Comparison of ENCODE assay signal across 7 mouse cellular contexts in genomic region chr9:43745051-43745792, GRCm38 (mm10). TPM values are rescaled to one million over a fixed set of nuclear protein-coding genes. Genes with fewer than 3 reads are reported as not detected.
A peak's percentile ranks its signal among the peaks of the same experiment; 100 is the strongest.
DNase-seq lines count a peak whose midpoint lies in the region; ATAC-seq lines count a peak whose summit lies in the region.

No protein-coding gene starts in this region.

- intact Hi-C loops in heart, postnatal 10 days (cut with DNase I), result no loop called here

- under 1% methylated on average over 43 of the region's 43 CpGs for WGBS in limb, embryonic 12.5 days
- WGBS in midbrain, embryonic 14.5 days, result under 1% methylated on average over 43 of the region's 43 CpGs

- H3K27ac ChIP-seq in limb, embryonic 12.5 days, result no peak overlapping the region
- H3K27ac ChIP-seq in midbrain, embryonic 14.5 days (replicated peaks; ENCODE audit: low read depth, low read length), result peak overlapping the region; percentile 98

- peak; percentile 68 for DNase-seq in 3134 (ENCODE audit: extremely low read depth, insufficient read length, low spot score)
- DNase-seq in B cell, adult 2 months, result peak; percentile 43 to 48
- peak; percentile 56 to 64 for DNase-seq in cerebellum, postnatal 36 days
- peak; percentile 26 to 28 for DNase-seq in heart, postnatal 10 days
- peak; percentile 80 for DNase-seq in midbrain, embryonic 14.5 days
- DNase-seq in thymus, postnatal 25 days, result peak; percentile 8

- H3K4me3 ChIP-seq in limb, embryonic 12.5 days (replicated peaks), result peak overlapping the region; percentile 85
- peak overlapping the region; percentile 92 for H3K4me3 ChIP-seq in midbrain, embryonic 14.5 days (replicated peaks; ENCODE audit: low read depth, low read length)

- ATAC-seq in limb, embryonic 12.5 days (ENCODE audit: insufficient number of reproducible peaks, insufficient read depth, low FRiP score, low TSS enrichment, low read depth), result no peak
- 0 out of 2 replicates have a peak, but pooled peaks have one; percentile 21 for ATAC-seq in midbrain, embryonic 14.5 days (ENCODE audit: low FRiP score, low TSS enrichment)

- peak overlapping the region; percentile 97 for H3K4me2 ChIP-seq in limb, embryonic 12.5 days
- peak overlapping the region; percentile 91 for H3K4me2 ChIP-seq in midbrain, embryonic 14.5 days (ENCODE audit: low read length)

- peaks cover 44% of the 10 kb centered on the region for H3K4me1 ChIP-seq in limb, embryonic 12.5 days (replicated peaks)
- H3K4me1 ChIP-seq in midbrain, embryonic 14.5 days (ENCODE audit: control insufficient read depth, insufficient read depth, low read length), result peaks cover 50% of the 10 kb centered on the region

- no peaks in the 10 kb centered on the region for H3K9me3 ChIP-seq in limb, embryonic 12.5 days
- H3K9me3 ChIP-seq in midbrain, embryonic 14.5 days (ENCODE audit: control insufficient read depth, low read length), result no peaks in the 10 kb centered on the region

- peak overlapping the region; percentile 89 for H3K9ac ChIP-seq in limb, embryonic 12.5 days (replicated peaks)
- H3K9ac ChIP-seq in midbrain, embryonic 14.5 days (replicated peaks; ENCODE audit: low read length), result peak overlapping the region; percentile 96

- H3K27me3 ChIP-seq in limb, embryonic 12.5 days, result peaks cover 43% of the 10 kb centered on the region
- H3K27me3 ChIP-seq in midbrain, embryonic 14.5 days (ENCODE audit: control insufficient read depth, insufficient read depth, low read length), result no peaks in the 10 kb centered on the region

- no peaks in the 10 kb centered on the region for H3K36me3 ChIP-seq in limb, embryonic 12.5 days
- no peaks in the 10 kb centered on the region for H3K36me3 ChIP-seq in midbrain, embryonic 14.5 days (ENCODE audit: control insufficient read depth, insufficient read depth, low read length)

RNA-seq across cellular contexts. Expression of gene Nectin1, which starts 1.4 kb away (rescaled TPM):
- total RNA-seq in heart, postnatal 10 days (2021), result 1 to 10 TPM; 7.0 to 9.5 TPM
- polyA plus RNA-seq in limb, embryonic 12.5 days (2016; fragmentation: Nextera tagmentation; extraction: Ambion mirVana), result 5.5 and 6.0 TPM in 2 replicates
- polyA plus RNA-seq in midbrain, embryonic 14.5 days (2014; fragmentation: Nextera tagmentation; extraction: Ambion mirVana), result 16.7 and 21.0 TPM in 2 replicates

Comparison
In these comparisons a context has a peak if more than half of its experiments do, and no peak if none do; other contexts are left out.
1. DNase-seq: peak in every context shown above with its lines; median percentile 80 in midbrain, embryonic 14.5 days; 68 in 3134; 60 in cerebellum, postnatal 36 days; 46 in B cell, adult 2 months; 27 in heart, postnatal 10 days; 8 in thymus, postnatal 25 days.